Mouse (Mus musculus) brain, embryonic 14.5 days (tissue): ENCODE measurements at regions not wholly inside any gene's neighbourhood (a gene's known extent, or its start where the extent isn't known, plus 50 kb on each side); places are given as distances from the start of the nearest gene placed in this dataset.

Experiments
- CTCF ChIP-seq: fragments of 200-500 bp; IDR thresholded peaks from 2 replicates; pipeline ENCODE4 v1.5.1; 2012; ENCODE audit warnings: inconsistent platforms, mild to moderate bottlenecking, moderate library complexity, borderline replicate concordance; ENCODE audit not compliant: insufficient read depth, insufficient read length; ENCODE audit errors: extremely low read depth
- POLR2A ChIP-seq: fragments of 200-500 bp; IDR thresholded peaks from 2 replicates; pipeline ENCODE4 v1.6.1; 2012; ENCODE audit warnings: mild to moderate bottlenecking, inconsistent platforms, borderline replicate concordance; ENCODE audit not compliant: poor library complexity, insufficient read depth, insufficient read length, severe bottlenecking; ENCODE audit errors: extremely low read depth

GRCm38 (mm10) chr15:87191901-87192300 is 352.2 kb upstream of the Fam19a5 start:
- TF ChIP-seq POLR2A (no peak), CTCF (peak; percentile 43; the same call in 1 of the 2 replicates)
